ENCODE assay signal across 8 mouse cellular contexts in genomic region chr2:106081951-106082350, GRCm38 (mm10).
DNase-seq lines count a peak whose midpoint lies in the region; ATAC-seq and TF ChIP-seq lines count a peak whose summit lies in the region.

No protein-coding gene starts in this region.

- no peak overlapping the region for H3K4me3 ChIP-seq in midbrain, embryonic 10.5 days
- no peak overlapping the region for H3K4me3 ChIP-seq in midbrain, embryonic 13.5 days (replicated peaks)
- no peak overlapping the region for H3K4me3 ChIP-seq in embryonic facial prominence, embryonic 11.5 days (ENCODE audit: low read depth, low read length)
- H3K4me3 ChIP-seq in hindbrain, embryonic 14.5 days (replicated peaks; ENCODE audit: low read length): no peak overlapping the region
- H3K4me3 ChIP-seq in olfactory bulb, adult 2 months (ENCODE audit: insufficient read depth, low read depth, low read length): no peak overlapping the region

- DNase-seq in midbrain, embryonic 10.5 days (ENCODE audit: low spot score): peak; percentile 84
- peak; percentile 31 to 34 for DNase-seq in adrenal gland, postnatal 4 days (ENCODE audit: low spot score in 2 of 2)
- DNase-seq in embryonic facial prominence, embryonic 11.5 days (ENCODE audit: low spot score): peak; percentile 82
- peak; percentile 84 for DNase-seq in hindbrain, embryonic 14.5 days (ENCODE audit: low spot score)
- peak; percentile 62 to 63 for DNase-seq in left cerebral cortex, postnatal 25 days (ENCODE audit: low spot score in 2 of 2)
- DNase-seq in urinary bladder, adult 18-20 months (ENCODE audit: low spot score in 2 of 2): peak; percentile 3 to 59

- no peak for ATAC-seq in midbrain, embryonic 13.5 days
- no peak for ATAC-seq in embryonic facial prominence, embryonic 11.5 days (replicated peaks; ENCODE audit: insufficient number of reproducible peaks, low FRiP score, low TSS enrichment, low read depth)
- ATAC-seq in hindbrain, embryonic 14.5 days (ENCODE audit: low FRiP score): no peak

- intact Hi-C loops in left cerebral cortex, postnatal 25 days (cut with DNase I): loop anchor here (1.0 to 10.0 kb wide), 8 partner anchors 113 to 947 kb away; no protein-coding TSS in a partner anchor

- no peak for TF ChIP-seq POLR2A in olfactory bulb, adult 2 months (IDR thresholded peaks at IDR 0.05; ENCODE audit: insufficient read depth, low read depth, low read length)

- no peaks in the 10 kb centered on the region for H3K36me3 ChIP-seq in midbrain, embryonic 10.5 days
- no peaks in the 10 kb centered on the region for H3K36me3 ChIP-seq in midbrain, embryonic 13.5 days
- no peaks in the 10 kb centered on the region for H3K36me3 ChIP-seq in embryonic facial prominence, embryonic 11.5 days (replicated peaks; ENCODE audit: control insufficient read depth, insufficient read depth, low read depth, low read length)
- no peaks in the 10 kb centered on the region for H3K36me3 ChIP-seq in hindbrain, embryonic 14.5 days (replicated peaks; ENCODE audit: control insufficient read depth, insufficient read depth)

- no peak overlapping the region for H3K9ac ChIP-seq in midbrain, embryonic 13.5 days (replicated peaks)
- no peak overlapping the region for H3K9ac ChIP-seq in embryonic facial prominence, embryonic 11.5 days (replicated peaks; ENCODE audit: low read length)
- H3K9ac ChIP-seq in hindbrain, embryonic 14.5 days: no peak overlapping the region

- H3K27me3 ChIP-seq in midbrain, embryonic 10.5 days (ENCODE audit: low read depth, poor library complexity, severe bottlenecking): peaks cover 22% of the 10 kb centered on the region
- peaks cover 8% of the 10 kb centered on the region for H3K27me3 ChIP-seq in midbrain, embryonic 13.5 days
- no peaks in the 10 kb centered on the region for H3K27me3 ChIP-seq in embryonic facial prominence, embryonic 11.5 days (ENCODE audit: control insufficient read depth, insufficient read depth, low read length)
- peaks cover 29% of the 10 kb centered on the region for H3K27me3 ChIP-seq in hindbrain, embryonic 14.5 days (ENCODE audit: control insufficient read depth, insufficient read depth, low read length)

- peaks cover 72% of the 10 kb centered on the region for H3K4me1 ChIP-seq in midbrain, embryonic 10.5 days
- H3K4me1 ChIP-seq in midbrain, embryonic 13.5 days (replicated peaks): peaks cover 31% of the 10 kb centered on the region
- H3K4me1 ChIP-seq in embryonic facial prominence, embryonic 11.5 days (ENCODE audit: control insufficient read depth, insufficient read depth, low read length): no peaks in the 10 kb centered on the region
- H3K4me1 ChIP-seq in hindbrain, embryonic 14.5 days (replicated peaks; ENCODE audit: control insufficient read depth, insufficient read depth, low read length): peaks cover 6% of the 10 kb centered on the region; the same call in 1 of the 2 replicates
- H3K4me1 ChIP-seq in olfactory bulb, adult 2 months (ENCODE audit: control insufficient read depth, insufficient read depth, low read length): no peaks in the 10 kb centered on the region

- WGBS in midbrain, embryonic 10.5 days: 4% methylated on average over 7 of the region's 7 CpGs
- WGBS in midbrain, embryonic 13.5 days: 1% methylated on average over 7 of the region's 7 CpGs
- 5% methylated on average over 7 of the region's 7 CpGs for WGBS in embryonic facial prominence, embryonic 11.5 days
- WGBS in hindbrain, embryonic 14.5 days: 2% methylated on average over 7 of the region's 7 CpGs
- whole genome bisulfite sequencing in olfactory bulb, adult 2 months: 5% methylated on average over 7 of the region's 7 CpGs

- no peak overlapping the region for H3K4me2 ChIP-seq in midbrain, embryonic 13.5 days (replicated peaks)
- no peak overlapping the region for H3K4me2 ChIP-seq in embryonic facial prominence, embryonic 11.5 days (ENCODE audit: low read depth, low read length)
- no peak overlapping the region for H3K4me2 ChIP-seq in hindbrain, embryonic 14.5 days (replicated peaks)

- no peak overlapping the region for H3K27ac ChIP-seq in midbrain, embryonic 10.5 days (replicated peaks)
- no peak overlapping the region for H3K27ac ChIP-seq in midbrain, embryonic 13.5 days
- H3K27ac ChIP-seq in embryonic facial prominence, embryonic 11.5 days (replicated peaks; ENCODE audit: low read depth, low read length): no peak overlapping the region
- H3K27ac ChIP-seq in hindbrain, embryonic 14.5 days: no peak overlapping the region
- no peak overlapping the region for H3K27ac ChIP-seq in olfactory bulb, adult 2 months (ENCODE audit: insufficient read depth, low read depth, low read length)

- no peaks in the 10 kb centered on the region for H3K9me3 ChIP-seq in midbrain, embryonic 10.5 days (replicated peaks)
- no peaks in the 10 kb centered on the region for H3K9me3 ChIP-seq in midbrain, embryonic 13.5 days
- no peaks in the 10 kb centered on the region for H3K9me3 ChIP-seq in embryonic facial prominence, embryonic 11.5 days (replicated peaks; ENCODE audit: control insufficient read depth, low read length)
- no peaks in the 10 kb centered on the region for H3K9me3 ChIP-seq in hindbrain, embryonic 14.5 days (ENCODE audit: control insufficient read depth, low read length)

- TF ChIP-seq CTCF in olfactory bulb, adult 2 months (IDR thresholded peaks at IDR 0.05; ENCODE audit: insufficient read depth, low read depth, low read length): peak; percentile 71

Comparison
In these comparisons a context has a peak if more than half of its experiments do, and no peak if none do; other contexts are left out.
1. DNase-seq: peak in every context shown above with its lines; median percentile 84 in midbrain, embryonic 10.5 days; 84 in hindbrain, embryonic 14.5 days; 82 in embryonic facial prominence, embryonic 11.5 days; 62 in left cerebral cortex, postnatal 25 days; 32 in adrenal gland, postnatal 4 days; 31 in urinary bladder, adult 18-20 months.